Mouse (Mus musculus): ENCODE measurements at regions not wholly inside any gene's neighbourhood (a gene's known extent, or its start where the extent isn't known, plus 50 kb on each side); places are given as distances from the start of the nearest gene placed in this dataset.

DNA sequence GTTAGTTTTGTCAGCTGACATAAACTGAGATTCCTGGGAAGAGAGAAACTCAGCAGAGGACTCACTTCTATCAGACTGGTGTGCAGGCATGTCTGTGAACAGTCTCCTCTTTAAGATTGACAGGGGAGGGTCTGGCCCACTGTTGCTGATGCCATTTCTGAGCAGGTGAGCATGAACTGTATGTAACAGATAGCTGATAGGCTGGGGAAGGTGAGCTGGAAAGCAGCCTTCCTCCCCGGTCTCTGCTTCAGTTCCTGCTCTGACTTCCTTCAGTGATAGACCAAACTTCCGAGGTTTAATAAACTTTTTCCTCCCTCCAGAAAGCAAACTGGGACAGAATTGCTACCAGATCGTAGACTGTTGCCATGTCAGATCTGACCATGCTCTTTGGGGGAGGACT, 430.9 kb upstream of the Camk1g start:
- no peak for DNase-seq (ENCODE audit: extremely low read depth, low read depth)

DNA sequence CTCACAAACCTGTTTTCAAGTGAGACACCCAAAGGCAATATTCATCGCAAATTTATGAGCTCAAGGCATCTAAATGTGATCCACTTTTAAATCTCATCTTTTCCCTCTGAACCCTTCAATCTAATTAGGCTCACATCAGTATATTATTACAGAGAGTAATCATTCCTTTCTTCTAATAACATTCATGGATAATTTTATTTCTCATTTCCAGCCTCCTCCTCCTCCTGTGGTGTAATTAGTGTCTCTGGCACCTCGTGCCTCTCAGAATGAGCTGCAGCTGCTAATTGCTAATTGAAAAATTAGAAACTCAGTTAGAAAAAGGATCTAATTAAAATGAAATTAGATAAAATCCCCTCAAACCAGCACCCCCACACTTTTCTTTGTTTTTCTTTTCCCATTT, 420.5 kb upstream of the Camk1g start:
- no peak for DNase-seq (ENCODE audit: extremely low read depth, low read depth)

DNA sequence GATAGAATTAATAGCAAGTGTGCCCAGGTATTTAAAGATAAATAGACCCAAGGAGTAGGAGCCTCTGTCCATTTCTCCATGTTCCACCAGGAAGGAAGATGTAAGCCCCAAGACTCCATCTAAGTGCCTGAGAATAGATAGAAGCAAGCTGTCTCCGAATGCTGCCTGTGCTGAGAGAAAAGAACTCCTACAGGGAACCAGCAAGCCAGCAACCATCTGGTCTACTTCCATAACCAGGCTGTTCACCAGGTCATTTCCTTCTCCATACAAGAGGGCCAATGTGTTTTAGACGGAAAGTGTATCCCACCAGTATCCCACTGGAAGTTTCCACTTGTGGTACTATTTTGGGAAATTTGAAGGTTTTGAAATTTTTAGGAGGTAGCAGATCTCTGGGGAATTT, 418.4 kb upstream of the Camk1g start:
- no peak for DNase-seq (ENCODE audit: extremely low read depth, low read depth)

DNA sequence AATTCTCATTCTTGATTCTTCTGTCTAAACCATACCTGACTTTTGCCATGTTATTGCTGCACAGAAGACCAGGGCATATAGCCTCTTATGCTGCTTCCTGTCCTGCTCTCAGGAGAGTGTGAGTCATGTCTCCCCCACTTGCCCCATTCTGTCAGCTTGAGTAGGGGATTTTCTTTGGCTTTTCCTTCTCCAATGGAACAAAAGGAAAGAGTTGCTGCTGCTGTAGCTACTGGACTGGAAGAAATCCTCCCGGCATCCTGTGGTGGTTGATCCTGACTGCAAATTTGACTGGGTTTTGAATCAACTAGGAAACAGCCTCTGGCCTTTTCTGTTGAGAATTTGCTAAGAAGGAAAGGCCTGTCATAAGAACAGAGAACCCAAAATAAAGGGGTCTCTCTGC, 417.3 kb upstream of the Camk1g start:
- DNase-seq (ENCODE audit: extremely low read depth, low read depth) = no peak

DNA sequence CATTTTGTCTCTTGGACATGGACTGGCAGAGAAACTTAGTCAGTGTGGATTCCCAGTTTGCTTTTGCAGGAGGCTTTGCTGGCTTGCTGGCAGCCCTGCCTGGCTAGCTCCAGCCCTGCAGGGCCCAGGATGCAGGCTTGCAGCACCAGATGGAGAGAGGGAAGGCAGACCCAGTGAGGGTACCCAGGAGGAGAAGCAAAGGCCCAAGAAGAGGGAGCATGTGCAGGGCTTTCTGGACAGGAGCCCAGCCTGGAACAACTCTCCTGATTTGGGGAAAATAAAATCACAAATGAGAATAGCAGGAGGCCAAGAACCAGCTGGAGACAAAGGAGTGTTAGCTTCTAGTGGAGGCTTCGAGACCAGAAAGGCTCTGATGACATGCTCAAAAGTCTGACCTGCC, 414.9 kb upstream of the Camk1g start:
- DNase-seq (ENCODE audit: extremely low read depth, low read depth) = no peak

DNA sequence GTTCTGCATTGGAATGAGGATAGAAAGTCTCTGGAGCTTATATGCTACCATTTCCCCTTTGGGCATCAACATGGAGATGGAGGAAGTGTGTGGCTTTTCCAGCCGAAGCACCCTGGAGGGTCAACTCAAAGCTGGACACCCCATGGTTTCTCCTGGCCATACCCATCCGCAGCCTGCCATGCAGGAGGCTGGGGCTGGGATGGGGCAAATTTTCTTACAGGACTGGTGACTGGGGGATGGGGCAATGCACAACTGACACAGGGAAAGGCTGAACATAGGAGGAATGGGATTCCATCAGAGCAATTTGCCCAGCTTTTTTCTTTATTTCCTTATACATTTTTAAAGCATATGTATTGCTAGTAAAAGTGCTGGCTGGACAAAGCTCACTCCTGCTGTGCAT, 414.4 kb upstream of the Camk1g start:
- DNase-seq (ENCODE audit: extremely low read depth, low read depth) = no peak

DNA sequence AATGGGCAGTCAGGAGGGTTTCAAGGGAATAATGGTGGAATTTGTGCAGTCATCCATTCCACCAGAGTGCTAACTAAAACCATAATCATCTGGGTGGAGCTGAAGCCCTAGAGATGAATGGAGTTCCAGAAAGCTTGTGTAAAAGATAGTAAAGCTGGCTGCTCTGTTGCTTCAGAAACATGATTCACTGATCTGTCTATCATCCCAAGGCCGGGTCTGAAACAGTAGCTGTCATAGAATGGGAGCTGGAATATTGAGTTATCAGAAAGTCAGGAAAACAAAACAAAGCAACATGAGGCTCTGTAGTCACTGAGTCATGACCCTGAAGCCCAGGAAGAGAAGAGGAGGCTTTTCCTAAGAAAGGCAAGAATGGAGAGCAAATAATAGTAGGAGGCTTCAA, 408.1 kb upstream of the Camk1g start:
- no peak for DNase-seq (ENCODE audit: extremely low read depth, low read depth)

DNA sequence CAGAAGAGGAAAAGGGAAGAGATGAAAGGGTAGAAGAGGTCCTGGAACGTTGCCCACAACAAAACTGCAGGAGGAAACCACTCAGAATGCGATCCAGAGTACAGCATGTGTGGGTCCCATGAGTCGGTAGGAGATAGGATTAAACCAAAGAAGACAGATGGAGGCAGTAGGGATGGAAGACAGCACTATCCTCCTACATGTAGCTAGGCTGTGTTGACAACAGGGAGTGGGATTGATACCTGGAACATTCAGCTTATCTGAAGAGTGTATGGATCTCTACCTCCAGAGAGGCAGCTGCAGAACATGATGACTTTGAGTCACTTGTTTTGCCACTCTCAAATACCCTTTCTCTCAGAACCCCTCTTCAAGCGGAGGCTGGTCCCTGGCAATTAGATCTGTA, 399.4 kb upstream of the Camk1g start:
- DNase-seq (ENCODE audit: extremely low read depth, low read depth) = no peak

DNA sequence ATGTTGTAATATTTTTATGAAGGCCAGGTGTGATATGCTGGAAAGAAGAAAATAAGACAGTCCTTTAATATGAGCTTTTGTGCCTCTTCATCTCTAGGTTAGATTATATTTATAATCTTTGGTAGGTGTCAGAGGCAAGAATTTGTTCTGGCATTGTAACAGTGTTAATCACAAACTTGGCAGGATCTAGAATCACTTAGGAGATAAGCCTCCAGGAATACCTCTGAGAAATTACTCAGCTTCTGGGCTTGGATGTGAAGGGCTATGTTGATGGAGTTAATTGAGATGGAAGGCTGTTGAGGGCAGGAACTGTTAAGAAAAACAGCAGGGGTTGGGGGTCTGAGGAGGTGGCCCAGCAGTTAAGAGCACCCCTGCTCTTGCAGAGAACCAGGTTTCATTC, 394.0 kb upstream of the Camk1g start:
- no peak for DNase-seq (ENCODE audit: extremely low read depth, low read depth)

DNA sequence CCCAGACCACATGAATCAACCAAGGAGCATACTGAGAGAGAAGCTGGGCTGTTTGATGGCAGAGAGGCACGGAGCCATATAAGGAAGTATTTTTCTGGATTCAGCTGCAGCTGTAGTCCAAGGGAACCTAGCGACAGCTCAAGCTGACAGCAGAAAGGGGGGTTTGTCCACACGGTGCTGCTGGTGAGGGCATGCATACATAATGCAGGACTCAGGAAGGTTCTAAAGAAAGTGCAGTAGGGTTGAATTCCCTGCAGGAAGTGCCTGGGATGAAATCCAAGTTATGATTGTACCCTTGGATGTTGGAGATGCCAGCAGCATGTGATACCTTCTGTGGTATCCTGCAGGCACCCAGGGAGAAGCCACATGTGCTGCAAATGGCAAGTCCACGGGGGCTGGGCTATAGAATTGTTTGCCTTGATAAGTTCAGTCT, 381.7 kb upstream of the Camk1g start:
- DNase-seq (ENCODE audit: extremely low read depth, low read depth) = no peak

DNA sequence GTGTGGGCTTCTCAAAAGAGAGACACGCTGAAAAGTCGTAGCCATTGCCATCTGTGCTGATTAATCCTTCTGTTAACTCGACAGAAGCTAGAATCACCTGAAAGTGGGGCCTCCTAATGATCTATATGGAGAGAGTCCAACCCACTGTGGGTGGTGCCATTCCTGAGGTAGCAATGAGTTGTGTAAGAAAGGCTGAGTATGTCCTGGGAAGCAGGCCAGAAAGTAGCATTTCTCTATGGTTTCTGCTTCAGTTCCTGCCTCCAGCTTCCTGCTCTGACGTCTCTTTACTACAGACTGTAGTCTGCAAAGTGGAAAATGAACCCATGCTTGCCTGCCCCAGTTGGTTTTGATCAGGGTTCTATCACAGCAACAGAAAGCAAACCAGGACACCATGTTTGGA, 380.8 kb upstream of the Camk1g start:
- DNase-seq (ENCODE audit: extremely low read depth, low read depth) = no peak

DNA sequence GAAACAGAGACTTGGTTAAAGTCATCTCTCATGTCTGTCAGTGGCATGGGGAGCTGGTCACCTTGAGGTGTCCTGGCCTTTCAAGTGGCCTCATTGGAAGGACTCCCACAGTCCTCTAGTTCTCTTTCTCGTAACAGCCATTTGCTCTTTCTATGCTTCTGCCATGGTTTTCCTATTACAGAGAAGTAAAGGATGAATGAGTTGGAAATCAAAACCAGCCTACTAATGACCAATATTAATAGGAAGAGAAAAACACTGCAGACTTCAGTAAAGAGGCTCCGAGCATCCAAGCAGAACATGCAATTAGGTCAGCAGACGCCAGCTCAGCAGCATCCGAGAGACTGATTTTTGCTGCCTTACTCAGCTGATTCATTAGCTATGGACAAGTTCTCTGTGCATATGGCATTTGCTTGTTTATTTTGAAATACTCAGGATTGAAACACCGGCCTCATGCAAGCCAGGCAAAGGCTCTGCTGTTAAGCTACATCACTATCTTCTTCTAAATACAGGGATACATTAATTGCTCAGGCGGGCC, 377.4 kb upstream of the Camk1g start:
- no peak for DNase-seq (ENCODE audit: extremely low read depth, low read depth)

DNA sequence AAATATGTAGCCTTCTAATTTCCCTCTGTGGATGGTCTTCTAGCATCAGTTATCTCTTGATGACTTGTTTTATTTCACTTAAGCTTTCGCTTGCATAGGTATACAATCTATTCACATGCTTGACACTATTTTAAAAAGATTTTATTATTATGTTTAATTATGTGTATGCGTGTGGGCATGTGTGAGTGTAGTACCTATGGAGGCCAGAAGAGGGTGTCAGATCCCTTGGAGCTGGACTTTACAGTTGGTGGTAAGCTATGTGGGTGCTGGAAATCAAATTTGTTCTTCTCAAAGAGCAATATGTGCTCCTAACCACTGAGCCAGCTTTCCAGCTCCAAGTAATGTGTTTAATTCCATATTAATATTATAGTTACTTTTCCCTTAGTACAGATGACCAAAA, 372.6 kb upstream of the Camk1g start:
- DNase-seq (ENCODE audit: extremely low read depth, low read depth) = no peak

DNA sequence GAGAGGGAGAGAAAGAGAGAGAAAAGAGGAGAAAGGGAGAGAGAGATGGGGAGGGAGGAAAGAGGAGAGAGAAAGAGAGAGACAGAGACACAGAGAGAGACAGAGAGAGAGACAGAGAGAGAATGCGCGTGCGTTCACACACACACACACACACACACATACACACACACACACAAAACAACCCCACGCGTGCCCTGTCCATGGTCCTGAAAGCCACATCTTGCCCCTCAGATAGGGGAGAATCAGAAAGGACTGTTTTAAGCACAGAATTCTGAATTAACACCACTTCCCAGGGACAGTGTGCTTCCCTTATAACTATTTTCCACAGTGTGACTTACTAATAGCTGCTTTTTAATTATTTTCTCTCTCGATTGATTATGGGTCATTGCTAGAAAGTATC, 368.7 kb upstream of the Camk1g start:
- DNase-seq (ENCODE audit: extremely low read depth, low read depth) = no peak

DNA sequence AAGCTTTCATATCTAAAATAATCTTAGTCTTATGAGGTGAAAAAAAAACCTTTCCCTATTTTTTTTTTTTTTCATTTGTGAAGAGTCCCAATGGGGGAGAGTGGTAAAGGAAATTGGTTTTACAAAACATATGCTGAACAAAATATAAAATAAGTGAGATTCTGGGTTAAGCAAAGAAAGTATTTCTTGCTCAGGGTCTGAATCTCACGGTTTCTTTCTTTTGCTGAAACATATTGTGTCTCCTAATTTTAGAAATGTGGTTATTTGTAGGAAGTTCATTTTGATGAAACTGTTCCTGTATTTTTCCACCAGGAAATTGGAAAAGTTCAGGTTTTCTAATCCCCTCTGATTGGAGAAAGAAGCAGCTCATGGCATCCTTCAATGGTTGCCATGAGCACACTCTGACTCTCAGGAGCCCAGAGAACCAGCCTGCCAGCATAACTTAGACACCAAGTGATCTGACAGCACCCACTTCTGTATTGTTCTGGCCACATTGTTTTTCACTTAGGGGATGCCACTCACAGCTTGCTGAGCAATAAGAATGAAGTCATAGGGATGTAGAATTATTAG, 365.9 kb upstream of the Camk1g start:
- no peak for DNase-seq (ENCODE audit: extremely low read depth, low read depth)

DNA sequence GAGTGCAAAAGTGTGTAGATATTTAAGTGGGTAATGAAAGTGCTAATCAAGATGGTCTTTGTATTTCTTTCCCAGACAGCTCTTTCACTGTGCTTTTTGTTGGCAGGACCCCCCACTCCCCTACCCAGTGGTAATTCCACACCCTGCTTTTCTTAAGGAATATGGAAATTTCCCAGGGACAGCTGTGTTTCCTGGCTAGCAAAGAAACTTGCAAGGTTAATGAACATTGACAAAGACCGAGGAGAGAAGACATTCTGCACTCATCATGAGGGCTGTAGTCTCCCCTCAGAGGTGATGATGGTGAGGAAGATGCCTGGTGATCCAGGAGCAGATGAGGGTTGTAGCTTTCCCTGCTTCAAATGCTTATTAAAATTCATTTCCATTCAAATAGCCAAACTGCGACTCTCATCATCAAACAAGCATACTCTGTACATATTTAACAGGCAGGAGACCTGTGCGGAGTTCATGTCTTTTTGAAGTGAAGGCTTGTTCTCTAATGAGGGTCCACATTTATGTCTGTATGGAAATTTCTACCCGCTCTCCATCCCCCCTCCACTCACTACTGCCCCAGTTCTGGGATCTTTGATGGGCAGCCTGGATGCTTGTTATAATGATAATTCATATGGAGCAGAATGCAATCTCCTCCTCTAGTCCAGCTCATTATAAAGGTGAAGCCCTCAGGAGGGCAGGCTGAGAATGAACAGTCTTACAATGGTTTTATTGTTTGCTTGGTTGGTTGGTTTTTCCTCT, 364.1 kb upstream of the Camk1g start:
- DNase-seq (ENCODE audit: extremely low read depth, low read depth) = no peak

DNA sequence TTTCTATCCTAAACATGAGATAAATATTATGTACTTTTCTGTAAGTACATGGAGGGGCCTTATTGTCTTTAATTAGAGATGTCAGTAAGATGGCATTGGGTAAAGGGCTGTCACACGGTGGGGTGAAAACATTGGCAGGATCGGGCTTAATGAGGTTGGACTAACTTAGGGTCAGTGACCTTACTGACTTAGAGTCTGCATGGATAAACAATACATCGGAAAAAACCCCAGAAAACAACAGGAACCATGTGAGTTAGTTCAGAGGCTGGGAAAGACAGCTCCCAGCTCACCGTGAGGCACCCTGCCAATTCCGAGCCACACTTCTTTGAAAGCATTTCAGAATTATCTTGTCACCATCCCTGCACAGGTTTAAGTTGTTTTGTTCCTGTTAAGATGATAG, 363.3 kb upstream of the Camk1g start:
- no peak for DNase-seq (ENCODE audit: extremely low read depth, low read depth)

DNA sequence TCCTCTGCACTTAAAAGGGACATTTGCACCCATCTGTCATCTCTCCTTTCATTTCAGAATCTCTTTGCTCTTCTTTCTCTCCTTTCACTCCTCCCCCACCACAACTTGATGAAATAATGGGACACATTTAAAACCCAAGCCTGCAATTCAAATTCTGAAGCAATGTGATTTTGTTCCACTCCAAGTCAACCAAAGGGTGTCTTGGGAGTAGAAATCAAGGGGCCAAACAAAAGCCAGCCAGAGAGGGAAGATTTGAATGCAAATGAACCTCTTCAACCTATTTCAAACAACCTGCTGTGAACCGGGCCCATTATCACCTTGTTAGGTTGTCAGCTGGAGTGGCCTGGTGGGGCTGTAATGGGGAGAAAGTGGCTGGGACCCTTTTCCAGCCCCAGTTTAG, 362.0 kb upstream of the Camk1g start:
- no peak for DNase-seq (ENCODE audit: extremely low read depth, low read depth)

DNA sequence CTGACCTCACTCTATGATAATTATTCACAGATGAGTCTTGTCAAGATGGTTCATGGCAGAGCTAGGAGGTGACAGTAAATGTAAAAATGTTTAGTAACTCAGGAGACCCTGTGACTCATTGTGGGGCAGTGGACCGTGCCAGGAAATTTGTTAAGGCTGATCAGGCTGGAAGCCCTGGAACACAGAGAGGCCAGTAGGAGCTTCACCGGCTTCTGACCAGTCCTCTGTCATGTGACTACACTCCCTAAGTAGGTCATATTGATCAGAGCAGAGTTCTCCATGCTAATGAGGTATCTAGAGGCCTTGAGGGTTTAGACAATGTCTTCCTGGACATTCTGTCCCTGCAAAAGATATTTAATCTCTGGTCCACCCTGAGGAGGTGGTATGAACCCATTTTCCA, 351.8 kb upstream of the Camk1g start:
- DNase-seq (ENCODE audit: extremely low read depth, low read depth) = no peak

DNA sequence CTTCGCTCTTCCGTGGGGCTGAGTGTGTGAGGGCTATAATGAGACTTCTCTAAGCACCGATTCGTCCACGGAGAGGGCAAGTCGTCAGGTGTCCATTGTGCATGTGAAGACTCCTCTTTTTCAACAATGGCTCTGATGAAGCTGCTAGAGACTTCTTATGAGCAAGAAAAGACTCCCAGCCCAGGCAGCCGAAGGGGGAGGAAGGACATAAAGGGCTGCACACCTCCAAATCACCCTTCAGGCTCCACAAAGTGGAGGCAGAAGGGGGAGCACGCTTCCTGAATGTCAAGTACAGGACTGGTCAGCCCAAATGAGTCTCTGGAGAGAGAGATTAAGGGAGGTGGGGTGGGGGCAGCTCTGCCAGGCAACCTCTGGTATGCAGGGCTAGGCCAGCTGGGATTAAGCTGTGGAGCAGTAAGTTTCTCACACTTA, 350.3 kb upstream of the Camk1g start:
- no peak for DNase-seq (ENCODE audit: extremely low read depth, low read depth)

DNA sequence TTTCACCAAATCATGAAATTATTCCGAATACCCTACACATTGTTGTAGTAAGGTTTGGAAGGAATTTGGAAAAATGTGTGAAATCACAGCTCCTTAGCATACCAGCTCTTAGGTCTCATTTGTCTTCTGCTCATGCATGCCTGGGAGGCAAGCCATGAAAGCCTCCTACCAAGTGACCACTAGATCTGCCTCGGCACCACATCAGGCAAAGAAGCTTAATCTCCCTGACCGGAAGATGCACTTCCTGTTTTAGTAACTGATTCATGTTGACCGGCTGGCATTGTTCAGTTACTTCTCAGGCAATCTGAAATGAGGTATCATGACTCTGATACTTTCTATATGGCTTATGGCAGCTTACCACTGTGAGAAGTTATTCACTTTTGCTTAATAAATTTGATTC, 345.2 kb upstream of the Camk1g start:
- DNase-seq (ENCODE audit: extremely low read depth, low read depth) = no peak

DNA sequence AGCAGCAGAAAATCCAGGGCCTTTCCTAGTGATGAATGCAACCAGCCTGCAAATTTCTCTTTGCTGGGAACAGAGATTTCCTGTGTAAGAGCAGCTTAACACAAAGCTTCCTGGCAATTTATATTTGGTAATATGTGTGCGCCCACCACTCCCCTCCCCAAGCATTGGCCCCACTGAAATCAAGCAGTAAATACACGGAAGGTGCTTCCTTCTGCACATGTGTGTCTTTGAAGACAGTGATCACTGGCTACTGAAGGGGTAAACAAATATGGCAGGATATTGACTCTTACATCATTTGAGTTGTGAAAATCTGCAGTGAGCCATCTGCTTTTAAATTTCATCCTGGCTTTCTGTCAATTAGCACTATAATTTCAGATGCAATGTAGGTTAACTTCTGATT, 344.5 kb upstream of the Camk1g start:
- no peak for DNase-seq (ENCODE audit: extremely low read depth, low read depth)

DNA sequence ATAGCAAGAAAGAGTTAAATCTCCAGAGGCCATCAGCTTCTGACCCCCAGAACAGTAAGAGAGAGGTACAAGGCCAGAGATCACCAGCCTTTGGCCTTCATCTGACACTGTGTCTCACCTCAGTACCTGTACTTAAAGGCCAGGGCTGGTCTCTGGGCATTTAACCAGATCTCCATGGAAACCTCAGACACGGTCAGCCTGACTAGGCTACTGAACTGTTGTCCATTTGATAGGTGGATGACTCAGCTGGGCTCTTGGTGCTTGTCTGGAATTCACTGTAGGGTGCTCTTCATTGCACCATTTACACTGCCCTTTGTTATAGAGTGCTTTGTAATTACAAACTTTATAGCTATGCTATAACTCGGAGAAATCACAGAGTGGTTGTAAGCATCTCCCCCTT, 335.1 kb upstream of the Camk1g start:
- DNase-seq (ENCODE audit: extremely low read depth, low read depth) = no peak

Measured in MEL-GATA-1-ER (cell line).